Mouse (Mus musculus) erythroblast, embryonic 14.5 days (primary cell): ENCODE results near the gene Map4k4. TPM values are rescaled to one million over a fixed set of nuclear protein-coding genes. Genes with fewer than 3 reads are reported as not detected.

Source experiments
- H3K27me3 ChIP-seq: 2 replicates; pipeline ENCODE4 v1.6.1; 2012; ENCODE audit warnings: inconsistent platforms; ENCODE audit not compliant: control insufficient read depth
- H3K36me3 ChIP-seq: 2 replicates; pipeline ENCODE4 v1.6.1; 2012; ENCODE audit warnings: mild to moderate bottlenecking, inconsistent platforms; ENCODE audit not compliant: control insufficient read depth
- H3K4me1 ChIP-seq: 2 replicates; pipeline ENCODE4 v1.6.1; 2012; ENCODE audit warnings: inconsistent platforms; ENCODE audit not compliant: control insufficient read depth
- H3K4me3 ChIP-seq: replicated peaks from 2 replicates; pipeline ENCODE3; 2012; ENCODE audit warnings: moderate library complexity, mild to moderate bottlenecking, inconsistent platforms
- H3K9me3 ChIP-seq: 2 replicates; pipeline ENCODE4 v1.6.1; 2012; ENCODE audit warnings: low read length, inconsistent platforms, mixed read lengths; ENCODE audit not compliant: control insufficient read depth
- GATA1 ChIP-seq: IDR thresholded peaks from 2 replicates; pipeline ENCODE4 v1.6.1; 2012; ENCODE audit warnings: low read length, inconsistent platforms, mixed read lengths
- TAL1 ChIP-seq: IDR thresholded peaks from 3 replicates; pipeline ENCODE4 v1.6.1; 2012; ENCODE audit warnings: low read length, inconsistent platforms, mixed read lengths
- polyA plus RNA-seq: library from polyadenylated mRNA; stranded (reverse); fragments of >175 nt; gene quantifications from 2 replicates; pipeline ENCODE4 v1.2.3, GENCODE M21; 2012

Gene Map4k4
- polyA plus RNA-seq, 1 experiment, result 0.12 TPM

GRCm38 (mm10) chr1:39990041-39990440 lies 89.3 kb downstream of the Map4k4 start:
- H3K4me1 ChIP-seq, result no peaks in the 10 kb centered on the region
- H3K4me3 ChIP-seq, result no peak overlapping the region
- H3K27me3 ChIP-seq, result no peaks in the 10 kb centered on the region
- peaks cover 16% of the 10 kb centered on the region; the same call in 1 of the 2 replicates for H3K36me3 ChIP-seq
- no peak for TF ChIP-seq TAL1
- no peak for TF ChIP-seq GATA1
- H3K9me3 ChIP-seq, result no peaks in the 10 kb centered on the region

DNA sequence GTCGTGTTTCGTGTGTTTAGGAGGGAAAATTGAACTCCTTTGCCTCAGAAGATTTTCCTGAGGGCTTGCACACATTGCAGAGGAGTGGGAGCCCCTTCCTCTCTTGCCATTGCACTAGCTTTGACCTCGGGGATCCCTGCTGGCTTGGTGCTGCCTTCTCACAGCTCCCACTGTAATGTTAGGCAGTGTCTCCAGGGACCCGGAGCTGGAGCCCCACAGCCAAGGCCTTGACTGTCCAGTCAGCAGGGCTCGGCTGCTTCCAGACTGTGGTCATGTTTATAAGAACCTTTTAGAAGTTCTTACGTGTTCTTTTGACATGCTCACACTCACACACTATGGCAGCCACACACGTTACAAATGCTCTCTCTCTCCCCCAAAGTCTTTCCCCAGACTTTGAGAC lies 93.2 kb downstream of the Map4k4 start:
- TF ChIP-seq TAL1, result no peak
- TF ChIP-seq GATA1, result no peak
- Histone ChIP-seq H3K27me3 (no peaks in the 10 kb centered on the region), H3K4me3 (no peak overlapping the region), H3K9me3 (no peaks in the 10 kb centered on the region), H3K4me1 (no peaks in the 10 kb centered on the region), H3K36me3 (peaks cover 15% of the 10 kb centered on the region; the same call in 1 of the 2 replicates)

DNA sequence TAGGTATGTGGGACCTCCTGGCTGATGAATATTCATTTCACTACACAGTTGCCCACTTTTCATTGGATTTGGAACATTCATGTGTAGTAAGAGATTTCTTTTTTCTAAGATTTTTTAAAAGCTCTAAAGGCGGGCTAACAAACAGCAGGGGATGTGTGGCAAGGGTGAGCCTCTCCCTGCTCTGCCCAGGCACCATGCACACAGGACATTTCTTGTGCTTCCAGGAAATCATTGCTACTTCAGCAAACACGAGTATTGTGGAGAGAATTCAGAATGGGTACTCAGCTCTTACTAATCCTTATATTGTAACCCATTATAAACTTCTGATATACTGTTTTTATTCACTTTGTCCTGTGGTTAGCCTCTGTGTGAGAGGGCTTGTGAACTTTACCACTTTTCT lies 94.9 kb downstream of the Map4k4 start:
- H3K4me3 ChIP-seq, result no peak overlapping the region
- H3K36me3 ChIP-seq, result peaks cover 12% of the 10 kb centered on the region; the same call in 1 of the 2 replicates

GRCm38 (mm10) chr1:40000476-40000875 lies 99.8 kb downstream of the Map4k4 start:
- Histone ChIP-seq H3K4me1 (no peaks in the 10 kb centered on the region), H3K4me3 (no peak overlapping the region), H3K36me3 (peaks cover 16% of the 10 kb centered on the region; the same call in 1 of the 2 replicates), H3K9me3 (no peaks in the 10 kb centered on the region), H3K27me3 (no peaks in the 10 kb centered on the region)
- no peak for TF ChIP-seq TAL1

More for the DNA sequence above, 94.9 kb downstream of the Map4k4 start:
- no peaks in the 10 kb centered on the region for H3K4me1 ChIP-seq
- no peaks in the 10 kb centered on the region for H3K9me3 ChIP-seq
- no peaks in the 10 kb centered on the region for H3K27me3 ChIP-seq
- no peak for TF ChIP-seq TAL1
- no peak for TF ChIP-seq GATA1

DNA sequence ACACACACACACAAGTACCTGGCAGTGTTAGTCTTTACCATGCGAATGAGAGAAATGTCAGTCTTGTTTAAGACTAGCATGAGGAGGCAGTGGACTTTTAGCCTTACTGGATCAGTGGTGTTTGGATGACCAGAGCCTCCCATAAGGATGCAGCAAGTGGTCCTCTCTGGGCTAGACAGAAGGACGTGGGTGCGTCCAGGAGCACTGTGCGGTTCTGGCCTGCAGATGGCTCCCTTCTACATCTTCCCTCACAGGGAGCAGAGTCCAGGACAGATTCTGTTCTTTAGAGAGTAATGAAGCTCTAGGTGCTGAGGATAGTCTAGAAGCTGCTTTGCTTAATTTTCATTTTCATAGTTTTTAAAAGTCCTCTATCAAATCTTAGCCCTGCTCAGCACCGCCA lies 100.2 kb downstream of the Map4k4 start:
- Histone ChIP-seq H3K4me3 (no peak overlapping the region), H3K27me3 (no peaks in the 10 kb centered on the region), H3K4me1 (no peaks in the 10 kb centered on the region), H3K36me3 (peaks cover 18% of the 10 kb centered on the region; the same call in 1 of the 2 replicates), H3K9me3 (no peaks in the 10 kb centered on the region)
- TF ChIP-seq TAL1, result no peak
- no peak for TF ChIP-seq GATA1

DNA sequence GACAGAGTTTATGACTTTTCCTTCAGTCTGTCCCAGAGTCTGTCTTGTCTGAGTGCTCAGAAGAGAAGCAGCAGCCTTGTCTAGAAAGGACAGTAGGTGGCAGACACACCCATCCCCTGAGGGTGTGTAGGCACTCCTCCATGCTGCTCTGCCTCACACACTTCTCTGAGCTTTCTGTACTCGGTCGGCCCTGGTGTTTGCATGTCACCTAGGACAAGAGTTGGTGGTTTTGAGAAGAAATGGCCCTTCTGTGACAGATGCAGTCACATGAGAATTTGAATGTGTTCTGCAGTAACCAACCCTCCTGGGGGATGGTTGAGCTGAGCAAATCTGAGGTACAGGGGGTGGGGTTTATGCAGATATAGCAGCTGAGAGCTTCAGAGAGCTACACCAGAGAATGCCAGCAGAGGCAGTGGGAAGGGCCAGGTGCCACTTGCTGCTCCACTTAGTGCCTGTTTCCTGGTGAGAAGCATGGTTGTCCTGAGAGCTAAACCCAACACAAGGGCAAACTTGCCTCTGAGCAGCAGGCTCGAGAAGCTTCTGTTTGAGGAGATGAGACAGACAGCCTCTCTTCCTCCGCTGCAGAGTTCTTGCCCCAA lies 101.5 kb downstream of the Map4k4 start:
- peaks cover 21% of the 10 kb centered on the region; the same call in 1 of the 2 replicates for H3K36me3 ChIP-seq
- no peak for TF ChIP-seq GATA1
- no peak for TF ChIP-seq TAL1
- no peaks in the 10 kb centered on the region for H3K27me3 ChIP-seq
- no peak overlapping the region for H3K4me3 ChIP-seq
- no peaks in the 10 kb centered on the region for H3K9me3 ChIP-seq
- H3K4me1 ChIP-seq, result no peaks in the 10 kb centered on the region

DNA sequence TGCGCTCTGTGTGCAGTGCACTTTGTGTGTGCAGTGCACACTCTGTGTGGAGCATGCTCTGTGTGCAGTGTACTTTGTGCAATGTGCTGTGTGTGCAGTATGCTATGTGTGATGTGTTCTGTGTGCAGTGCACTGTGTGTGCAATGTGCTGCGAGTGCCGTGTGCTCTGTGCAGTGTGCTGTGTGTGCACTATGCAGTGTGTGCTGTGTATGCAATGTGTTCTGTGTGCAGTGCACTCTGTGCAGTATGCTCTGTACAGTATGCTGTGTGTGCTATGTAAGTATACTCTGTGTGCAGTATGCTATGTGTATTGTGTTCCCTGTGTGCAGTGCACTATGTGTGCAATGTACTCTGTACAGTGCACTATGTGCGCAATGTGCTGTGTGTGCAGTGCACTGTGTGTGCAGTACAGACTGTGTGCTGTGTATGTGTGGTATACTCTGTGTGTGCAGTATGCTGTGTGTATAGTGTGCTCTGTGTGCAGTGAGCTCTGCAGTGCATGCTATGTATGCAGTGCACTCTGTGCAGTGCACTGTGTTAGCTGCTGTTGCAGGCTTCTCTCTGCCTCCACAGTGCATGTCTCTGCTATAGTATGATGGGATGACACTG lies 105.4 kb downstream of the Map4k4 start:
- Histone ChIP-seq H3K27me3 (no peaks in the 10 kb centered on the region), H3K4me3 (no peak overlapping the region), H3K4me1 (no peaks in the 10 kb centered on the region), H3K9me3 (no peaks in the 10 kb centered on the region), H3K36me3 (peaks cover 28% of the 10 kb centered on the region; the same call in 1 of the 2 replicates)
- TF ChIP-seq GATA1 (no peak), TAL1 (no peak)

DNA sequence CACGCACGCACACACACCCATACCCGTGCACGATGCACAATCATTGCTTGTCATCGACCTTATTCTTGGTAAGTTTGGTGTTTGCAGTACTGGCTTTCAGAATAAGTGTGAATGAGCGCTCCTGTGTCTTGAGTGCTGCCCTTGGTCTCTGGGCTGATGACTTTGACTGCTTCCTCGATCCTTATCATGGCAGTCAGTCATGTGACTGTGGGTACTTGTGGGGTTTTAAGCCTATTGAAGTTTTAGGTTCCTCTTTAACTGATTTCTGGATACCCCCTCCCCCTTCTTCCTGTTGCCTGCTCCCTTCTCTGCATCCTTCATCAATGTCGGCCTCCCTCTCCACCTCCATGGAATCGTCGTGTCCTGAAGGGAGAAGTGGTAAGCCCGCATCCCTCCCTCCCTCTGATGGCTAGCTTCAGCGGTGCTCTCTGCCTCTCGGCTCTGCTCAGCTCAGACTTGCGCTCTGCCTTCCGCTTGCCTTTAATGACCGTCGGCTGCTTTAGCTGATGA lies 107.3 kb downstream of the Map4k4 start:
- Histone ChIP-seq H3K27me3 (no peaks in the 10 kb centered on the region), H3K4me3 (no peak overlapping the region), H3K4me1 (no peaks in the 10 kb centered on the region), H3K36me3 (peaks cover 35% of the 10 kb centered on the region), H3K9me3 (peaks cover 3% of the 10 kb centered on the region; the same call in 1 of the 2 replicates)
- TF ChIP-seq TAL1 (no peak), GATA1 (no peak)

DNA sequence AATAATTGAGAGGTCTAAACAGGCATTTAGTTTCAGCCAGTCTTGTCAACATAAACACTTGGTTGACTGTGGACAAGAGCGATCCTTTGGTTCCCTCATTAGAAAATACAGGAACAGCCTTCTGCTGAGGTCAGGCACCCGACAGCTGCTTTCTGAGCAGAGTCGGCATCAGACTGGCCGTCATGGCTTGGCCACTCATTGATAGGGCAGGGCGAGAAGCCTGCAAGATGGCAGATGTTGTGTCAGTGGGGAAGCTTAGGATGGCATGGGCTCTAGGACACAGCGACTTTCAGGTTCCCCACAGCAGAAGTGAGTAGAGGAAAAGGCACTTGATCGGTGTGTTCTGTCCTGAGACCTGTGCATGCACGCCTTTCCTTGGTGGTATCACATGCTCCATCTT lies 112.0 kb downstream of the Map4k4 start:
- H3K4me1 ChIP-seq, result no peaks in the 10 kb centered on the region
- peaks cover 26% of the 10 kb centered on the region for H3K36me3 ChIP-seq
- H3K4me3 ChIP-seq, result no peak overlapping the region
- TF ChIP-seq GATA1 (no peak), TAL1 (no peak)
- peaks cover 9% of the 10 kb centered on the region; the same call in 1 of the 2 replicates for H3K9me3 ChIP-seq
- H3K27me3 ChIP-seq, result no peaks in the 10 kb centered on the region
